Mouse (Mus musculus) G1E-ER4 (cell line): ENCODE data around the gene Cd47. TPM values are rescaled to one million over a fixed set of nuclear protein-coding genes. Genes with fewer than 3 reads are reported as not detected.

ENCODE experiments used
- GATA1 ChIP-seq: IDR thresholded peaks from one replicate; pipeline ENCODE4 v1.8.0; 2012; ENCODE audit warnings: low read length, inconsistent platforms
- polyA plus RNA-seq: library from polyadenylated mRNA; stranded (reverse); fragments of >175 nt; gene quantifications from 2 replicates; pipeline ENCODE4 v1.2.3, GENCODE M21; 2012

The Cd47 gene
- polyA plus RNA-seq, 1 experiment, result 150 TPM

DNA sequence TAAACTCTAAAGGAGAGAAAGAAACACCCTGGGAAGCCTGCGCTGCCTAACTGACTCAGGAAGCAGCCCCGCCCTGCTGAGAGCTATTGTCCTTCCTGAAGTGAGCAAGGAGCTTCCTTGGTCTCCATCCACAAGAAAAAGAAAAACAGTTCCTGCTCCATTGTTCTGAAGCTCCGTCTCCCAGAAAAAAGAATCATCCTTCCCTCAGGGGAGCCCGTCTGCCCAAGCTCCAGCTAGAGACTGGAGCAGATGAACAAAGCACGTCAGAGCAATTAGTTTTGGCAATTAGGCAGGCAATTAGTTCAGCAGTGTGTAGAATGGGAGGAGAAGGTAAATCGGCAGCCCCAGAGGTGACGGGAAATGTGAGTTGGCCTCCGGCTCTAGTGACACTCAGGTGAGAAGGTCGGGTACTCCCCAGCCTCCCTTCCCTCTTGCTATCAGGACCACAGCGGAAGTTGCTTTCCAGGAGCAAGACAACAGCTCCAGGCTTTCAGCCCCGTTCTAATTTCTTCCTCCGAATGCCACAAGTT is 3.7 kb downstream of the Cd47 start:
- no peak for TF ChIP-seq GATA1

DNA sequence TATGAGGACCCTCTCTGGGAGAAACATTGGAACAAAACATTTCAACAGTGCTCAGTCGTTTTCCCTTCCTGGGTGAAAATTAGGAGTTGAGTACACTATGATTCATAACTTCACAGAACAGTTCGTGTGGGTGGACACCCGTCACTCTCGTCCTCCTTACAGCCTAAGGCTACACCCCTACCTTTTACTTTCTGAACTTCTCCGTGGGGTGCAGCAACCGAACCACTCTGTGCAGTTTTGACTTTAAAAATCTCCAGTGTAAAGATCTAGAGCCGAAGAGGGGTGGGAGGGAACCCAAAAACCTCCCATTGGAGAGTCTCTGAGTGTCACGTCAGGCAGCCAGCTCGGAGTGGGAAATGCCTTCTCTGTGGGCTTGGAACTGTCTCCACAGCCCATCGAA is 6.6 kb downstream of the Cd47 start:
- no peak for TF ChIP-seq GATA1

DNA sequence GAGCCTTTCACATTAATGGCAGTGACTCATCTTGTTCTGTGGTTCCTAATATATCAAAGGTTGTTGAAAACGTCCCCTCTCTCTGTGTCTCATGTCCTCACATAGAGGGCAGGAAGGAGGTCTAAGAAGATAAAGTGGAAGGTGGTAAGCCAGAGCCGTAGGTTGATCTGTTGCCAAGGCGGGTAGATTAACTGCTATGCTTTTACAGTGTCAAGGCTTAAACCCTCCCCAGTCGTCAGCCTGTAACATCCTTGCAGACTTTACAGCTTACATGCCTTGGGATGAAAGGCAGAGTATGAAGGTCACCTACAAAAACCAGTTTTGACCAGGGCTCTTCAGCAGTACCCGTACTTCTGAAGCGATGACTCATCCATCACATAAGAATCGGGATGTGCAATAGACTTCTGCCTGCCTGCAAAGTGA is 7.1 kb downstream of the Cd47 start:
- TF ChIP-seq GATA1, result no peak

DNA sequence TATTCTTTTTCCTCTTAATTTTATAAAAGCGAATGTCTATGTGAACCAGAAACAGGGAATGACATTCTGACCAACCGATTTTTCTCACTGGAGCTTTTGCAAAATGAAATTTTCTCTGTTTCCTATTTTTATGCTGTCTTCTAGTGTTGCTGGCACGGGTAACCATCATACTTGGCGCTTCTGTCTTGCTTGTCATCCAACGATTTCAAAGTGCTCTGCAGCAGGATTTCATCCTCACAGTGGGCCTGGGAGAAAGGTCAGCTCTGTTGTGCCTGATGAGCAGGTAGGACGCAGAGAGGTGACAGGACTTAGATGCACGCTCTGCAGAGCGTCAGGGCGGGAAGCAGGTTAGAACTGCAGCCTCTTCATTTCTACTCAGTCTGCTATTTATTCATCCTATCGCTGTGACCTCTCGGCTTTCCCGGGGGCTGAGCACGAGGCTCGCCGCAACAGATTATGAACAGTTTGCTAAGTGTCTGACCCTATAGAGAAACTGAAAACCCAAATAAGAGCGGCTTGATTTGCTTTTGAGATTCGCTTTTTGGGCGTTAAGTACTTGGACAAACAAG is 7.6 kb downstream of the Cd47 start:
- TF ChIP-seq GATA1, result no peak

DNA sequence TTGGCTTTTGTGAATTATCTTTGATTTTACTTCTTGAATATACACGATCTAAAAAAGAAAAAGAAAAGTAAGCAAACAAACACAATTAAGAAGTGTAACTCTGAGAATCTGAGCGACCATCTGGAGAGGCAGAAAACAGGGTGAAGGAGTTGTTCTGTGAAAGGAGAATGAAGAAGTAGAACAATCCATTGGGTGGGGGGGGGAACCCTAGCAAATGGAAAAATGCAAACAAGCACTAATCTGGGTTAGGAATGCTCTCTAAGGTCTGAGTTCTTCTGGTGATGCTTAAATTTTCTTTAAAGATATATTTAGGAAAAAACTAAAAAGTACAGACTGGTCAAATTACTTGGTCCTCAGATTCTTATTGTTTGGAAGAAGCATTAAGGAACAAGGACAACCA is 11.6 kb downstream of the Cd47 start:
- no peak for TF ChIP-seq GATA1

DNA sequence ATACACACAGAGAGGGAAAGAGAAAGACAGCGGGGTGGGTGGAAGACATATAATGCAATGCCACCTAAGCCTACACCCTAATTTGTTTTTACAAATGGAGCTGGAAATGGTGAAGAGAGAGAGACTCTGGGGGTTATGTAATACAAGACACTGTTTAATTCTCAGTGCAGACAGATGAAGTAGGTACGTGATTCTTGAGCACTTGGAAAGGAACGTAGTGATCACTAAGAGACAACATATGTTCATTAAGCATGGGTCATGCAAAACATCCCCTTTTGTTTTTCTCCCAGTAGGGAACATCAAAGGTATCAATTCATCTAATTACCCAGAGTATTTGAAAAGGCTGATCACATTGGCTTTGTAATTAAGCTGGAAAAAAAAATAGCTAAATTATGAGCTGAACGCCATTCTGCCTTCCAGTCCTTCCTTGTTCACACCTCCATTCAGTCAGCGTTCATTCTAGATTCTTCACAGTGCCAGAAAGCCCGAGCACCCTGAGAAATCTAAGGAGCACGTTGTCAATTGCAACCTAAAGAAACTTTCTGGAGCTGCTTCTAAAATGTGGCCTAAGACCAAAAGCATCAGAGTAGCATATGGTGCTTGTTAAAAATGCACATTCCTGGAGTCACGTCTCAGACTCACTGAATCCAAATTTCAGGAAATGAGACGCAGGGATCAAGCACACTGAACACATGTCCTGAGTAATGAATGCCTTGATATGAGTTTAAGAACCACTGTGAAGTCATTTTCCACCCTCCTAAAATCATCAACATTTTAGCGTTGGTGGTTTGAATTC is 12.7 kb downstream of the Cd47 start:
- TF ChIP-seq GATA1, result no peak

DNA sequence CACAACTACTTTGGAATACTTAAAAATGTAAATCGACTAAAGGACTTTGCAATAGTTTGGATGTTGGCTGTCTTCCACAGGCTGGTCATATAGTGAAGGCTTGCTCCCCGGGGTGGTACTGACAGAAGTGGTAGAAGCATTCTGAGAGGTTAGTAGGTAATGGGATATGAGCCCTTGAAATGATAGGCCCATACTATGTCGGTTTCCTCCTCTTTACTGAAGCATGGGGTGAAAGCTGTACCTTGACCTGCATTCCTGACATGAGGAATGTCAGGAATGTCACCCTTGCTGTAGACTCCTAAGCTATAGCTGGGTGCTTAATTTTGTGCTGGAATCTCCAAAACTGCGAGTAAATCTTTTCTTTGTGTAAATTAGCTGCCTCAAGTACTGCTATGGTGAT is 14.1 kb downstream of the Cd47 start:
- TF ChIP-seq GATA1, result no peak

DNA sequence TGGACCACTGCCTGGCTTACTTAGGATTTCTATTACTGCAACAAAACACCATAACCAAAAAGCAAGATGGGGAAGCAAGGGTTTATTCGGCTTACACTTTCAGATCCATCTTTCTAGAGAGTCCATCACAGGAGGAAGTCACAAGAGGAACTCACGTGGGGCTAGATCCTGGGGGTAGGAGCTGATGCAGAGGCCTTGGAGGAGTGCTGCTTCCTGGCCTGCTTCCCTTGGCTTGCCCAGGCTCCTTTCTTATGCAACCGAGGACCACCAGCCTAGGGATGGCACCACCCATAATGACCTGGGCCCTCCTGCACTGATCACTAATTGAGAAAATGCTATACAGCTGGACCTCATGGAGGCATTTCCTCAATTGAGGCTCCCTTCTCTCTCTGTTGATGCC is 16.6 kb downstream of the Cd47 start:
- no peak for TF ChIP-seq GATA1

DNA sequence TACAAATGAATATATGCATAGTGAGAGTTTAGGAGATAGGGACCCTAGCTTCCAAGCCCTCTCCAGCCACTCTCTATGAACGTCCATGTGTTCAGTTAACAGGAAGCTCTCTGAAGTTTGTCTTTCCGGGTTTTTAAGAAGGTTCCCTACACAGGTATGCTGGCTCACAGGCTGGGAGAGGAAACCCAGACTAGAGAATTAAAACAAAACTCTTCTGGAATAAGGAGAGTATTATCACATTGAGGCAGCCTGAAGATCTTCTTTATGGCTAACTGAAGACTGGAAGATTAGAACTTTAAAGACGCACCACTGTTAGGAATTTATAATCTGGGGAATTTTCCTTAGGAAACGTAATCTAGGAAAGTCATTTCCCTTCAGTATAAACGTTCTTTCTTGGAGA is 17.8 kb downstream of the Cd47 start:
- no peak for TF ChIP-seq GATA1

DNA sequence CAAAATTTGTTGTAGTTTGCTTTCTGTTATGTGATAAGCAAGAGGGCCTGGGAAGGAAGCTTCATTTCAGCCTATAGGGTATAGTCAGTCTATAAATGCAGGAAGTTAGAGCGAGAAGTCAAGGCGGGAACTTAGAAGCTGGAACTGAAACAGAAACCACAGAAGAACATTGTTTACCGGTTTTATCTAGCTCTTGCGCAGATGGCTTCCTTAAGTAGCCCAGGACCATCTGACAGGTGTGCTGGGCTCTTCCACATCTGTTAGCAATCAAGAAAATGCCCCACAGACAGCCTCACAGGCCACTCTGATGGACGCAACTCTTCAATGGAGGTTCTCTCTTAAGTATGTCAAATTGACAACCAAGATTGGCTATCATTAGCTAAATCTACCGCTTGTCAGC is 18.3 kb downstream of the Cd47 start:
- no peak for TF ChIP-seq GATA1

DNA sequence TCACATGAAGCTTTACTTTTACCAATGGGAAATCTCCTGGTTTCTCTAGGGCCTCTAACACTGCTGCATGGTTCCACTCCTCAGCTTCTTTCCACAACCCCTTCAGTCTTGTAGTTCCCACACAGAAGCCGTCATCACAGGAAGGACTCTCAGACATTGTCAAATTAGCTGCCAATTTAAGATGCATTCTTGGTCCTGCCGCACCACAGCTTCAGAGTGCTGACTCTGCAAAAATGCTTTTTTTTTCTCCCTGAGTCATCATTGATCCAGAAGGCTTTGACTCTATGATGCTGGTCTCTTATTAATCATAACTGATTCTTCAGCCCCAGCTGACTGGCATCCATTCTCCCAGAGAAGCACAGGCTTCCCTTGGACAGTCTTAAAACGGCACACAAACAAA is 19.2 kb downstream of the Cd47 start:
- TF ChIP-seq GATA1, result no peak

DNA sequence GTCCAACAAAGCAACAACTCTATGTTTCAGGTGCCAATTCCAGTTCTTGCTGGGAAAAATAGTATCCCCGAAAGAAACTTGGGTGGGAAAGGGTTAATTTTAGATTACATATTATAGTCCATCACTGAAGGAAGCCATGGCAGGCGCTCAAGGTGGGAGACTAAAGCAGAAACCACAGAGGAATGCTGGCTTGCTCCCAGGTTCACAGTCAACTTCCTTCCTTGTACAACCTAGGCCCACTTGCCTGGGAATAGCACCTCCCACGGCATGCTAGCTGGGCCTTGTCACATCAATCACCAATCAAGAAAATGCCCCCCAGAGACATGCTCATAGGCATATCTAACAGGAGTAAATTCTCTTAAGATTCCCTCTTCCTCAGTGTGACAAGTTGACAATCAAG is 32.0 kb downstream of the Cd47 start:
- no peak for TF ChIP-seq GATA1

DNA sequence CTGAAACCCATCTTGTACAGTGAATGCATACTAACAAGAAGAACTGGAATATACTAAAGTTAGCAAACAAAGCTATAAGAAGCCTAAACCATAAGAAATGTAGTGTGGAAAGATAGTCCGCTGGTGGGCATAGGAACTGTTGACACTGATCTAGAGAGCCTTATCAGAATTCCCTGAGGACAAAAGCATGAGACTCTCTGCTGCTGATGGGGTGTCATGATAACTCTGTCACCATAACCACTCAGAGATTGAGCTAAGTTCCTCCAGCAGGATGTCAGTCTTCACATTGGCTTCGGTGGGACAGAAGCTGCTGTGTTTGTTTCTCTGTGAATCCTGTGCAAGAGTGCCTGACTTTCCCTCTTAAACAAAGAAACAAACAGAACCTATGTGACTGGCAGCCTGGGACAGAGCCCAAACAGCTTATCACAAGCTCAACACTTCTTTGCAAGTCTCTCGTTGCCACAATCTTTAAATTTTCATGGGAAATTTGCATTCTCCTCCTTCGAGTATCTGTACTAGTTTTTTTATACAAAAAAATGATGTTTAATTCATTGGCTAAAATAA is 33.9 kb downstream of the Cd47 start:
- TF ChIP-seq GATA1, result peak; percentile 57

DNA sequence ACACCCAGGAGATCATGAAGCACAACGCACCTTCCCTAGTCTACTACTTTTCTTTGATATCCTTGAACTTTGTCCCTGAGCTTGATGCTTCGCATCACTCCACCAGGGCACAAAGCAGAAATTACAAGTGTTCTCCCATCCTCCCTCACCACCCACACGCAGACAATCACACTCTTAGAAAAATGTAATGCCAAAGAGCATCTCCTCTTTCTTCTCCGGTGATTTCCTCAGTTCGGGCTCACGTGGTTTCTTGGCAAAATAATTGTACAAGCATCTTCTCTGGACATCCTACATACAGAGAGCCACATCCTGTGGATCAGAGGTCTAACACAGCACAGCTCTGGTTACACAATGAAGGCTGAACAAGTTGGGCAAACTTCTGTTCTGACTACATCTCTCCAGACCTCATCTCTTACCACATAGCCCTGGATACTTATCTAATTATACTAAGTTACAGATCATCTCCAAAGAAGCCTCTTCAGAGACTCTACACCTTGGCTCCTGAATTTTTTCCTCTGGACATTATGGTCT is 36.4 kb downstream of the Cd47 start:
- no peak for TF ChIP-seq GATA1

DNA sequence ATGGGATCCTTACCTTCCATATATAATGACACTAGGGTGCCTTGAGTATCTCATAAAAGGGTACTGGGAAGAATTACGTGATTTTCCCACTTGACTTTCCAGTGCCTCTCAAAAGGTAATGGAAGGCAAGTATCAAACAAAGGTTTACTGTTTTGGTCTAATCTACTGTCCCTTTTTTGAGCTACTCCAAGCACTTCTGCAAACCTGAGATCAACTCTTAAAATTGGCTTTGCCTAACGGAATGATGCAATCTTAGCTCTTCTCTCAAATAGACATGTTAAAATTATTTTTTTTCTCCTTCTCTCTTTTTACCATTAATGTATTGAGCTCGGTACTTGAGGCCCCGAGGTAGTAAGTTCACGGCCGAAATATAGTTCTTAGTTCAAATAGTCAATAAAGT is 38.6 kb downstream of the Cd47 start:
- no peak for TF ChIP-seq GATA1
